Comparison of ENCODE assay signal across 8 mouse cellular contexts in genomic region chr10:128526366-128527356, GRCm38 (mm10). TPM values are rescaled to one million over a fixed set of nuclear protein-coding genes. Genes with fewer than 3 reads are reported as not detected.
DNase-seq lines count a peak whose midpoint lies in the region; ATAC-seq and TF ChIP-seq lines count a peak whose summit lies in the region.

No protein-coding gene starts in this region.

- no peak for ATAC-seq in heart, embryonic 14.5 days (ENCODE audit: insufficient number of reproducible peaks, insufficient read depth, low FRiP score, low read depth)
- ATAC-seq in hindbrain, embryonic 13.5 days (ENCODE audit: low FRiP score), result no peak
- ATAC-seq in midbrain, embryonic 11.5 days (ENCODE audit: low FRiP score), result peak; percentile 26; the same call in 1 of the 2 replicates

- TF ChIP-seq CTCF in bone marrow macrophage, adult 2 months (IDR thresholded peaks at IDR 0.05; ENCODE audit: low read depth, low read length), result no peak

- 28% methylated on average over 28 of the region's 28 CpGs for WGBS in heart, embryonic 14.5 days
- WGBS in hindbrain, embryonic 13.5 days, result 32% methylated on average over 28 of the region's 28 CpGs
- WGBS in midbrain, embryonic 11.5 days, result 33% methylated on average over 28 of the region's 28 CpGs

- DNase-seq in heart, postnatal 36 days, result no peak
- DNase-seq in midbrain, embryonic 11.5 days (ENCODE audit: low spot score, missing footprints), result peak; percentile 87
- no peak for DNase-seq in gastrocnemius, adult 8-10 months (ENCODE audit: low spot score in 2 of 2)
- no peak for DNase-seq in gastrocnemius, adult 18-20 months (ENCODE audit: low spot score)
- no peak for DNase-seq in adrenal gland, adult 2 months

- H3K27ac ChIP-seq in heart, embryonic 14.5 days (replicated peaks in 1 of 2; ENCODE audit: control insufficient read depth in 1 of 2, insufficient read depth in 1 of 2, low read depth in 2 of 2, low read length in 2 of 2), result peak overlapping the region; percentile 59 to 84; a peak in 3 of 4 replicates
- peak overlapping the region; percentile 72 for H3K27ac ChIP-seq in bone marrow macrophage, adult 2 months (ENCODE audit: insufficient read depth, low read depth, low read length)
- H3K27ac ChIP-seq in hindbrain, embryonic 13.5 days, result no peak overlapping the region
- H3K27ac ChIP-seq in midbrain, embryonic 11.5 days (ENCODE audit: low read depth, low read length), result no peak overlapping the region

- peak overlapping the region; percentile 98 for H3K4me2 ChIP-seq in heart, embryonic 14.5 days (ENCODE audit: low read length)
- peak overlapping the region; percentile 99 for H3K4me2 ChIP-seq in hindbrain, embryonic 13.5 days
- peak overlapping the region; percentile 100 for H3K4me2 ChIP-seq in midbrain, embryonic 11.5 days

- peaks cover 7 to 13% of the 10 kb centered on the region in 2 experiments; a peak in 3 of 4 replicates for H3K4me1 ChIP-seq in heart, embryonic 14.5 days (ENCODE audit: control insufficient read depth in 2 of 2, insufficient read depth in 2 of 2, low read length in 2 of 2)
- H3K4me1 ChIP-seq in bone marrow macrophage, adult 2 months (ENCODE audit: control insufficient read depth, insufficient read depth, low read length), result peaks cover 37% of the 10 kb centered on the region
- H3K4me1 ChIP-seq in hindbrain, embryonic 13.5 days (replicated peaks), result peaks cover 29% of the 10 kb centered on the region
- 0 out of 2 replicates have a peak, but pooled peaks cover 5% of the 10 kb centered on the region for H3K4me1 ChIP-seq in midbrain, embryonic 11.5 days (ENCODE audit: control insufficient read depth, insufficient read depth, low read length)

- H3K27me3 ChIP-seq in heart, embryonic 14.5 days (ENCODE audit: control insufficient read depth, insufficient read depth, low read length), result no peaks in the 10 kb centered on the region
- H3K27me3 ChIP-seq in hindbrain, embryonic 13.5 days, result peaks cover 31% of the 10 kb centered on the region
- peaks cover 21% of the 10 kb centered on the region for H3K27me3 ChIP-seq in midbrain, embryonic 11.5 days (ENCODE audit: control insufficient read depth, insufficient read depth, low read length)

- H3K9me3 ChIP-seq in heart, embryonic 14.5 days (ENCODE audit: control insufficient read depth, low read length), result no peaks in the 10 kb centered on the region
- no peaks in the 10 kb centered on the region for H3K9me3 ChIP-seq in hindbrain, embryonic 13.5 days
- H3K9me3 ChIP-seq in midbrain, embryonic 11.5 days (ENCODE audit: control insufficient read depth, low read length), result no peaks in the 10 kb centered on the region

- peaks cover 8% of the 10 kb centered on the region for H3K36me3 ChIP-seq in heart, embryonic 14.5 days (ENCODE audit: control insufficient read depth, insufficient read depth, low read length)
- H3K36me3 ChIP-seq in hindbrain, embryonic 13.5 days, result peaks cover 2% of the 10 kb centered on the region; the same call in 1 of the 2 replicates
- no peaks in the 10 kb centered on the region for H3K36me3 ChIP-seq in midbrain, embryonic 11.5 days (ENCODE audit: control insufficient read depth, insufficient read depth, low read length)

- no peak for TF ChIP-seq POLR2A in bone marrow macrophage, adult 2 months (IDR thresholded peaks at IDR 0.05; ENCODE audit: borderline replicate concordance, low read depth, low read length)

- peak overlapping the region; percentile 67 for H3K9ac ChIP-seq in heart, embryonic 14.5 days (ENCODE audit: low read length)
- H3K9ac ChIP-seq in hindbrain, embryonic 13.5 days, result peak overlapping the region; percentile 81; the same call in 1 of the 2 replicates
- peak overlapping the region; percentile 68; the same call in 1 of the 2 replicates for H3K9ac ChIP-seq in midbrain, embryonic 11.5 days (ENCODE audit: low read length)

- intact Hi-C loops in heart, postnatal 36 days (cut with DNase I), result loop anchor here (5.0 kb wide), 1 partner anchor 34 kb away; the partner anchor contains the start of gene Myl6

- peak overlapping the region; percentile 64 to 87 for H3K4me3 ChIP-seq in heart, embryonic 14.5 days (ENCODE audit: control insufficient read depth in 1 of 2, insufficient read depth in 1 of 2, low read depth in 1 of 2, low read length in 2 of 2)
- peak overlapping the region; percentile 57 for H3K4me3 ChIP-seq in bone marrow macrophage, adult 2 months (ENCODE audit: insufficient read depth, low read length)
- peak overlapping the region; percentile 70 for H3K4me3 ChIP-seq in hindbrain, embryonic 13.5 days
- H3K4me3 ChIP-seq in midbrain, embryonic 11.5 days (ENCODE audit: low read depth, low read length), result peak overlapping the region; percentile 72

RNA-seq across cellular contexts. Expression of gene Esyt1, which starts 1.0 kb away (rescaled TPM):
- 17.3 and 17.8 TPM in 2 replicates for polyA plus RNA-seq in heart, embryonic 14.5 days (2014; fragmentation: Nextera tagmentation; extraction: Ambion mirVana)
- total RNA-seq in heart, postnatal 36 days (2021), result 10 to 100 TPM; 19.3 TPM
- 179 and 197 TPM in 2 replicates for polyA plus RNA-seq in bone marrow macrophage, adult 2 months (2012; ENCODE audit: insufficient read depth, insufficient read length, missing spikeins)
- 16.4 and 17.6 TPM in 2 replicates for polyA plus RNA-seq in hindbrain, embryonic 13.5 days (2015; fragmentation: Nextera tagmentation; extraction: Ambion mirVana)
- polyA plus RNA-seq in midbrain, embryonic 11.5 days (2014; fragmentation: Nextera tagmentation; extraction: Ambion mirVana), result 15.6 and 18.1 TPM in 2 replicates
- 10 to 100 TPM; 10.4 to 13.5 (median 13.4) TPM for total RNA-seq in gastrocnemius, adult 8-10 months (2022)
- 10 to 100 TPM; 12.3 to 15.3 TPM for total RNA-seq in gastrocnemius, adult 18-20 months (2021)
- total RNA-seq in adrenal gland, adult 2 months (2021), result 10 to 100 TPM; 26.1 to 32.6 TPM
- polyA plus RNA-seq in adrenal gland, adult 2 months (2012; rRNA removed), result 52.8 and 59.6 TPM in 2 replicates

RNA-seq across cellular contexts. Expression of gene Zc3h10, which starts 20.9 kb away (rescaled TPM):
- 7.3 and 8.2 TPM in 2 replicates for polyA plus RNA-seq in heart, embryonic 14.5 days (2014; fragmentation: Nextera tagmentation; extraction: Ambion mirVana)
- total RNA-seq in heart, postnatal 36 days (2021), result 1 to 10 TPM; 7.2 to 8.8 TPM
- 9.6 and 15.4 TPM in 2 replicates for polyA plus RNA-seq in bone marrow macrophage, adult 2 months (2012; ENCODE audit: insufficient read depth, insufficient read length, missing spikeins)
- 19.7 and 20.9 TPM in 2 replicates for polyA plus RNA-seq in hindbrain, embryonic 13.5 days (2015; fragmentation: Nextera tagmentation; extraction: Ambion mirVana)
- polyA plus RNA-seq in midbrain, embryonic 11.5 days (2014; fragmentation: Nextera tagmentation; extraction: Ambion mirVana), result 16.0 and 19.0 TPM in 2 replicates
- 1 to 10 TPM; 5.7 to 7.5 (median 6.7) TPM for total RNA-seq in gastrocnemius, adult 8-10 months (2022)
- total RNA-seq in gastrocnemius, adult 18-20 months (2021), result 1 to 10 TPM; 4.6 to 8.3 TPM
- total RNA-seq in adrenal gland, adult 2 months (2021), result 10 to 100 TPM; 11.7 to 12.3 TPM
- 16.0 and 16.3 TPM in 2 replicates for polyA plus RNA-seq in adrenal gland, adult 2 months (2012; rRNA removed)

RNA-seq across cellular contexts. Expression of gene Rpl41, which starts 22.4 kb away (rescaled TPM):
- 2,755 and 3,168 TPM in 2 replicates for polyA plus RNA-seq in heart, embryonic 14.5 days (2014; fragmentation: Nextera tagmentation; extraction: Ambion mirVana)
- 1,000 to 10,000 TPM; 1,509 to 1,535 TPM for total RNA-seq in heart, postnatal 36 days (2021)
- 2,460 and 2,819 TPM in 2 replicates for polyA plus RNA-seq in bone marrow macrophage, adult 2 months (2012; ENCODE audit: insufficient read depth, insufficient read length, missing spikeins)
- 2,639 and 2,680 TPM in 2 replicates for polyA plus RNA-seq in hindbrain, embryonic 13.5 days (2015; fragmentation: Nextera tagmentation; extraction: Ambion mirVana)
- 2,670 and 2,991 TPM in 2 replicates for polyA plus RNA-seq in midbrain, embryonic 11.5 days (2014; fragmentation: Nextera tagmentation; extraction: Ambion mirVana)
- total RNA-seq in gastrocnemius, adult 8-10 months (2022), result 1,000 to 10,000 TPM in 2 of 4 experiments, 100 to 1,000 TPM in 2; 907 to 1,327 (median 1,023) TPM
- 1,000 to 10,000 TPM; 1,015 to 1,049 TPM for total RNA-seq in gastrocnemius, adult 18-20 months (2021)
- 1,000 to 10,000 TPM; 3,028 to 3,144 TPM for total RNA-seq in adrenal gland, adult 2 months (2021)
- 1,154 and 1,178 TPM in 2 replicates for polyA plus RNA-seq in adrenal gland, adult 2 months (2012; rRNA removed)

RNA-seq across cellular contexts. Expression of gene Myl6b, which starts 28.2 kb away (rescaled TPM):
- polyA plus RNA-seq in heart, embryonic 14.5 days (2014; fragmentation: Nextera tagmentation; extraction: Ambion mirVana), result 5.0 and 5.5 TPM in 2 replicates
- total RNA-seq in heart, postnatal 36 days (2021), result 1 to 10 TPM; 2.8 to 3.2 TPM
- 2.5 and 3.9 TPM in 2 replicates for polyA plus RNA-seq in bone marrow macrophage, adult 2 months (2012; ENCODE audit: insufficient read depth, insufficient read length, missing spikeins)
- 4.1 and 4.2 TPM in 2 replicates for polyA plus RNA-seq in hindbrain, embryonic 13.5 days (2015; fragmentation: Nextera tagmentation; extraction: Ambion mirVana)
- 3.4 and 3.7 TPM in 2 replicates for polyA plus RNA-seq in midbrain, embryonic 11.5 days (2014; fragmentation: Nextera tagmentation; extraction: Ambion mirVana)
- 10 to 100 TPM in 2 of 4 experiments, 1 to 10 TPM in 2; 8.7 to 11.7 (median 10.0) TPM for total RNA-seq in gastrocnemius, adult 8-10 months (2022)
- total RNA-seq in gastrocnemius, adult 18-20 months (2021), result 10 to 100 TPM in 1 of 2 experiments, 1 to 10 TPM in 1; 9.0 to 28.2 TPM
- 1 to 10 TPM; 6.2 to 8.3 TPM for total RNA-seq in adrenal gland, adult 2 months (2021)
- polyA plus RNA-seq in adrenal gland, adult 2 months (2012; rRNA removed), result 5.1 and 5.7 TPM in 2 replicates

RNA-seq across cellular contexts. Expression of gene Myl6, which starts 32.7 kb away (rescaled TPM):
- polyA plus RNA-seq in heart, embryonic 14.5 days (2014; fragmentation: Nextera tagmentation; extraction: Ambion mirVana), result 1,060 and 1,246 TPM in 2 replicates
- 100 to 1,000 TPM; 267 to 286 TPM for total RNA-seq in heart, postnatal 36 days (2021)
- polyA plus RNA-seq in bone marrow macrophage, adult 2 months (2012; ENCODE audit: insufficient read depth, insufficient read length, missing spikeins), result 1,186 and 1,257 TPM in 2 replicates
- 933 and 943 TPM in 2 replicates for polyA plus RNA-seq in hindbrain, embryonic 13.5 days (2015; fragmentation: Nextera tagmentation; extraction: Ambion mirVana)
- 683 and 746 TPM in 2 replicates for polyA plus RNA-seq in midbrain, embryonic 11.5 days (2014; fragmentation: Nextera tagmentation; extraction: Ambion mirVana)
- 100 to 1,000 TPM; 125 to 188 (median 158) TPM for total RNA-seq in gastrocnemius, adult 8-10 months (2022)
- total RNA-seq in gastrocnemius, adult 18-20 months (2021), result 100 to 1,000 TPM; 150 to 187 TPM
- 100 to 1,000 TPM; 786 to 985 TPM for total RNA-seq in adrenal gland, adult 2 months (2021)
- 324 and 445 TPM in 2 replicates for polyA plus RNA-seq in adrenal gland, adult 2 months (2012; rRNA removed)

Comparison
In these comparisons a context has a peak if more than half of its experiments do, and no peak if none do; other contexts are left out.
1. H3K27ac ChIP-seq: peak in heart, embryonic 14.5 days (2 of 2) and bone marrow macrophage, adult 2 months (single experiment); none in hindbrain, embryonic 13.5 days (single experiment) and midbrain, embryonic 11.5 days (single experiment).
2. Peak in every context shown above with its lines, with median percentiles within 50 percentile points of each other: H3K4me2 ChIP-seq, H3K4me3 ChIP-seq and H3K9ac ChIP-seq.